Mouse (Mus musculus) neural tube, embryonic 14.5 days (tissue): ENCODE measurements around the gene Gale. TPM values are rescaled to one million over a fixed set of nuclear protein-coding genes. Genes with fewer than 3 reads are reported as not detected.
A peak's percentile ranks its signal among the peaks of the same experiment; 100 is the strongest.
"Not testable (repeated sequence)": the region's sequence is repeated elsewhere in the genome, so short reads cannot be mapped to it uniquely, and the experiment has no call there.

Experiments used
- ATAC-seq: fragments of 200-750 bp; cut with Nextera tagmentation; 2 replicates; pipeline ENCODE4 v1.8.0; 2017; ENCODE audit warnings: low read depth, mild to moderate bottlenecking, moderate TSS enrichment, moderate library complexity
- H3K27ac ChIP-seq: fragments of 300-500 bp; sonication (generic); 2 replicates; pipeline ENCODE4 v1.5.1; 2014; ENCODE audit warnings: low read depth, mild to moderate bottlenecking, control low read depth, low read length, moderate library complexity, mixed read lengths
- H3K27me3 ChIP-seq: fragments of 300-500 bp; sonication (generic); 2 replicates; pipeline ENCODE4 v1.6.1; 2014; ENCODE audit warnings: low read length; ENCODE audit not compliant: control insufficient read depth, insufficient read depth
- H3K36me3 ChIP-seq: fragments of 300-500 bp; sonication (generic); 2 replicates; pipeline ENCODE4 v1.6.1; 2014; ENCODE audit warnings: low read length, mixed read lengths; ENCODE audit not compliant: control insufficient read depth, insufficient read depth
- H3K4me1 ChIP-seq: fragments of 300-500 bp; sonication (generic); 2 replicates; pipeline ENCODE4 v1.6.1; 2014; ENCODE audit warnings: low read length; ENCODE audit not compliant: control insufficient read depth, insufficient read depth
- H3K4me2 ChIP-seq: fragments of 300-500 bp; sonication (generic); 2 replicates; pipeline ENCODE4 v1.6.1; 2014; ENCODE audit warnings: mild to moderate bottlenecking, low read depth, low read length, control low read depth
- H3K4me3 ChIP-seq: fragments of 300-500 bp; sonication (generic); 2 replicates; pipeline ENCODE4 v1.5.1; 2014; ENCODE audit warnings: low read depth, low read length, control low read depth, mixed read lengths
- H3K9ac ChIP-seq: fragments of 300-500 bp; sonication (generic); replicated peaks from 2 replicates; pipeline ENCODE4 v1.6.1; 2014; ENCODE audit warnings: low read depth, mild to moderate bottlenecking, control low read depth, low read length, mixed read lengths
- H3K9me3 ChIP-seq: fragments of 300-500 bp; sonication (generic); 2 replicates; pipeline ENCODE4 v1.6.1; 2016; ENCODE audit warnings: low read length; ENCODE audit not compliant: control insufficient read depth
- WGBS: fragments of 180-500 bp; shearing (Covaris S2); extraction: QIAGEN DNeasy Blood & Tissue Kit; methylation state at CpG from one replicate; pipeline ENCODE4 v1.1.7; 2014; 5-methylcytosine and 5-hydroxymethylcytosine counted together
- polyA plus RNA-seq: library from polyadenylated mRNA; unstranded; fragments of >200 nt; fragmentation: Nextera tagmentation; extraction: Ambion mirVana; gene quantifications from 2 replicates; pipeline ENCODE4 v1.2.1, GENCODE M21; 2014

Gene Gale
- polyA plus RNA-seq, 1 experiment from 2014 or later: 44.1 TPM

DNA sequence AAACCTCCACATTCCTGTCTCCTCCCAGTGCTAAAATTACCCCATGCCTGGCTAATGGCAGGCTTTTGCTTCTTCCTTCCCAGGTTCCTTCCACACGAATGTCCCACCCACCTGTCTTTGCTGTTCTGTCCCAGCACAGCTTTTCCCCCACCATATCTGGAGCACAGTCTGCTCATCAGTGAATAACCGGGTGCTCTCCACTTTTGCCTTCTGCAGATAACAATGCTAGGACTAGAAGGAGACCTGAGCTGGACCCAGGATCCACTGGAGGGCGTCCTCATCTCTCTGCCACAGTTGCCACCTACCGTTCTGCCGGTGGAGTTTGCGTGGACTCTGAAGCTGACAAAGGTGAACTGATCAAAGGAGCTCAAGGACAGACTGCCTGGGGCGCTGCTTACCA lies 24.7 kb upstream of the Gale start:
- 80% methylated on average over 7 of the region's 7 CpGs for WGBS
- Histone ChIP-seq H3K36me3 (peaks cover 12% of the 10 kb centered on the region), H3K27ac (no peak overlapping the region)

DNA sequence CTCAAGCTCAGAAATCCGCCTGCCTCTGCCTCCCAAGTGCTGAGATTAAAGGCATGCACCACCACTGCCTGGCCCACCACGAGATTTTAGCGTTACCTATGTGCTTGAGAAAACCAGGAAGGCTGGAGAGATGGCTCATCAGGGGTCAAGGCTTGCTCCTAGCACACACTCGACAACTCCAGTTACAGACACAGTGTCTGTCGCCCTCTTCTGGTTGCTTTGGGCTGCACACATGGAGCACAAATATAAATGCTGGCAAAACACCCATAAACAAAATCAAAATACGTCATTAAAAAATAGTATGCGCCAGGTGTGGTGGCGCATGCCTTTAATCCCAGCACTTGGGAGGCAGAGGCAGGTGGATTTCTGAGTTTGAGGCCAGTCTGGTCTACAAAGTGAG lies 22.5 kb upstream of the Gale start:
- not testable (repeated sequence) for H3K27ac ChIP-seq, H3K36me3 ChIP-seq, H3K9me3 ChIP-seq, H3K9ac ChIP-seq, H3K27me3 ChIP-seq, ATAC-seq, H3K4me2 ChIP-seq, H3K4me3 ChIP-seq, H3K4me1 ChIP-seq
- 83% methylated on average over 8 of the region's 8 CpGs for whole genome bisulfite sequencing

More for the DNA sequence above, 24.7 kb upstream of the Gale start:
- Histone ChIP-seq H3K4me1 (no peaks in the 10 kb centered on the region), H3K4me3 (no peak overlapping the region), H3K4me2 (no peak overlapping the region), H3K27me3 (no peaks in the 10 kb centered on the region), H3K9ac (no peak overlapping the region), H3K9me3 (no peaks in the 10 kb centered on the region)
- ATAC-seq: no peak

DNA sequence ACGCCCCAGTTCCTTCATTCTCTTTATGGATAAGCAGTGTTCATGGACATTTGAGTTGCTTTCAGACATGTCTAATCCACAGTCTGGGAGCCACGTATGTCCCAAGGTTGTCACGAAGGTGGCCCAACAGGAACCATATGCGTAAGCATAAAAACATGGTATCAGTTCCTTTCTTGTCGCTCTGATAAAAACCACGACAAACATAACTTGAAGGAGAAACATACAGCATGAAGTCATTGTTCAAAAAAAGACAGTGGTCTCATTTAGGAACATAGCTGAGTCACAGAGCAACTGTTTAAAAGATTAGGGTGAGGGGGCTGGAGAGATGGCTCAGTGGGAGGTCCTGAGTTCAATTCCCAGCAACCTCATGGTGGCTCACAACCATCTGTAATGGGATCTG lies 21.3 kb upstream of the Gale start:
- Histone ChIP-seq H3K27ac (no peak overlapping the region), H3K9me3 (no peaks in the 10 kb centered on the region), H3K27me3 (no peaks in the 10 kb centered on the region), H3K4me3 (no peak overlapping the region), H3K9ac (no peak overlapping the region), H3K36me3 (peaks cover 8% of the 10 kb centered on the region), H3K4me1 (no peaks in the 10 kb centered on the region), H3K4me2 (no peak overlapping the region)
- 93% methylated on average over 6 of the region's 6 CpGs for WGBS
- no peak for ATAC-seq

DNA sequence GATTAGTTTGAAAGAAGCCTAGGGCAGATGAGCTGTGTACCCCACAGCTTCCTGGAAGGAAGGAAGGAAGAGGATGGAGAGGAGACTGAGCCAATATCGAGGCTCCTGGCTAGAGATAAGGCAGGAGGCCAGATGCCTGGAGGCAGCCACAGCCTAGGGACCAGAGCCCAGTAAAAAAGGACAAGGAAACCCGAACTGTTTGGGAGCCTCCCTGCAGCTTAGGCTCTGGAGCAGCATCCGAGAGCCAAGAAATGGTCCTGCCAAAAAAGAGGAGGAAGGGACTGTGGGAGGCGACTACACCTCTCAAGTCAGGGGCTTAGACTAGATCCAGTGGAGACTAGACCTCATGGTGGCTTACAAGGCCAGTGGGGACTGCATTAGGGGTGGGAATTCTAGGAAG lies 20.1 kb upstream of the Gale start:
- H3K4me1 ChIP-seq: 0 out of 2 replicates have a peak, but pooled peaks cover 4% of the 10 kb centered on the region
- no peak overlapping the region for H3K9ac ChIP-seq
- H3K36me3 ChIP-seq: peaks cover 5% of the 10 kb centered on the region; the same call in 1 of the 2 replicates
- H3K4me3 ChIP-seq: no peak overlapping the region
- no peak for ATAC-seq
- no peaks in the 10 kb centered on the region for H3K27me3 ChIP-seq
- H3K27ac ChIP-seq: no peak overlapping the region
- H3K9me3 ChIP-seq: no peaks in the 10 kb centered on the region
- no peak overlapping the region for H3K4me2 ChIP-seq
- 68% methylated on average over 4 of the region's 4 CpGs for WGBS

DNA sequence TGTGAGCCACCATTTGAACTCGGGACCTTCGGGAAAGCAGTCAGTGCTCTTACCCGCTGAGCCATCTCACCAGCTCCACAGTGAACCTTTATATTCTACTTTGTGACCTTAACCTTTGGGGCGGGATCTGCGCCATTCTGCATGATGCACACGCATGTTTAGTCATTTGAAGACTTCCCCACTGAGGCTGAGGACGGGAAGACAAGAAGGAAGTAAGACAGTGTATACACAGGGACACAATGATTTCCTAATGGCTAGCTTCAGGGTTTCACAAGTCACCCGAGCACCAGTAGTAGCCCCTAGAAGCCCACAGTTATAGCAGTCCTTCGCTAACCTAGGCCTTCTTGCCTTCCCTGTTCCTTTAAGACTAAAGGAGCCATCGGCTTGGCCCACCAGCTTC lies 17.8 kb upstream of the Gale start:
- 73% methylated on average over 10 of the region's 10 CpGs for WGBS

DNA sequence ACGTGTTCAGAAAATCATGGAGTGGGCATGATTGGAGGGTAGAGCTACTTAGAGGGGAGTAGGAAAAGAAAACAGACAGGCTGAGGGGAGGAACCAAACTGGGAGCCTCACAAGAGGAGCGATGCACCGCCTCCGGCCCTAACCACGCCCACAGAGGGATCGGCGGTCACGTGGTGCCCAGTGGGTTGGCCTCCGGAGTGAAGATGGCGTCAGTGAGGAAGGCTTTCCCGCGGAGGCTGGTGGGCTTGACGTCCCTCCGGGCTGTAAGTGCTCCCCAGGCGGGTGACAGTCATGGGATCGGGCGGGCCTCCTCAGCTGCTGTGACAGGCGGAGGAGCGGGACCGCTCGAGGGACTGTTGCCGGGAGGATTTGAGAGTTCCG lies 17.3 kb upstream of the Gale start, which contains the start of gene Hmgcl:
Gene Hmgcl, plus strand, starts transcription at position 171 of the 381 bp plus-strand sequence.
- no peaks in the 10 kb centered on the region for H3K27me3 ChIP-seq
- under 1% methylated on average over 23 of the region's 23 CpGs for WGBS
- peak within 1 kb of the TSS; percentile 81 for H3K4me2 ChIP-seq
- H3K36me3 ChIP-seq: 0 out of 2 replicates have a peak, but pooled peaks cover 3% of the 10 kb centered on the region
- peak; percentile 91 for ATAC-seq
- H3K27ac ChIP-seq: peak within 1 kb of the TSS; percentile 74; the same call in 1 of the 2 replicates
- H3K4me1 ChIP-seq: 0 out of 2 replicates have a peak, but pooled peaks cover 4% of the 10 kb centered on the region
- peak within 1 kb of the TSS; percentile 78 for H3K4me3 ChIP-seq
- no peaks in the 10 kb centered on the region for H3K9me3 ChIP-seq
- H3K9ac ChIP-seq: peak within 1 kb of the TSS; percentile 75

More for the DNA sequence above, 17.8 kb upstream of the Gale start:
- ATAC-seq: peak; percentile 42
- Histone ChIP-seq H3K4me3 (peak overlapping the region; percentile 78), H3K9me3 (no peaks in the 10 kb centered on the region), H3K27ac (peak overlapping the region; percentile 34; the same call in 1 of the 2 replicates), H3K4me1 (0 out of 2 replicates have a peak, but pooled peaks cover 4% of the 10 kb centered on the region), H3K36me3 (no peaks in the 10 kb centered on the region), H3K4me2 (peak overlapping the region; percentile 81), H3K9ac (no peak overlapping the region), H3K27me3 (no peaks in the 10 kb centered on the region)

DNA sequence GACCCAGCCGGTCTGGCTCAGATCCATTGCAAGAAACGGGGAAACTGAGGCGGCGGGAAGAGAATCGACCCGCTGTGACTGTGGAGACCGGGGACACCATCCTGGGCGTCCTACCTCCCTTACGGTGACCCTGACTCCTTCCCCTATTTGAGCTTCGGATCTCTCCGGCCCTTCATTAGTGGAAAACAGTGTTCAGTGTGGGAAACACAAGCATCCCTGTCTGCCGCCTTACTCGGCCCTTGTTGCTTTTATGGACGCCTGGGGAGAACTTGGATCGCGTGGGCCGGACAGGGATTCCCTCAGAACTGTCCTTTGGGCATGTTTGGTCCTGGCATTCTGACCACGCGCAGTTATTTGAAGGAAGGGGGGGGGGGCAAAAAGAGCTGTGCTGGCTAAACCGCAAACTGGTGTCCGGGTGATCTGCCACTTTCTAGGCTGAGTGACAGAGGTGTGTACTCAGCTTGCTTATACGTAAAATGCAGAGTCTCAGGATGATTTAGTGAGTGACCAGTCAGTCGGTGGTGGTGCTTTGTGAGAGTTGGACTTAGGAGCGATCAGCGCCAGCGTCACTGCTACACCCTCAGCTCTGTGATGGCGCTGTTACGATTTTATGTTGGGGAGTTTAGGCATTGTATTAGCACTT lies 16.7 kb upstream of the Gale start:
- Histone ChIP-seq H3K27ac (peak overlapping the region; percentile 74; the same call in 1 of the 2 replicates), H3K9me3 (no peaks in the 10 kb centered on the region), H3K4me3 (peak overlapping the region; percentile 78), H3K9ac (peak overlapping the region; percentile 75), H3K4me1 (0 out of 2 replicates have a peak, but pooled peaks cover 4% of the 10 kb centered on the region), H3K36me3 (0 out of 2 replicates have a peak, but pooled peaks cover 3% of the 10 kb centered on the region), H3K4me2 (peak overlapping the region; percentile 81), H3K27me3 (no peaks in the 10 kb centered on the region)
- peak; percentile 47 for ATAC-seq
- WGBS: under 1% methylated on average over 28 of the region's 28 CpGs

DNA sequence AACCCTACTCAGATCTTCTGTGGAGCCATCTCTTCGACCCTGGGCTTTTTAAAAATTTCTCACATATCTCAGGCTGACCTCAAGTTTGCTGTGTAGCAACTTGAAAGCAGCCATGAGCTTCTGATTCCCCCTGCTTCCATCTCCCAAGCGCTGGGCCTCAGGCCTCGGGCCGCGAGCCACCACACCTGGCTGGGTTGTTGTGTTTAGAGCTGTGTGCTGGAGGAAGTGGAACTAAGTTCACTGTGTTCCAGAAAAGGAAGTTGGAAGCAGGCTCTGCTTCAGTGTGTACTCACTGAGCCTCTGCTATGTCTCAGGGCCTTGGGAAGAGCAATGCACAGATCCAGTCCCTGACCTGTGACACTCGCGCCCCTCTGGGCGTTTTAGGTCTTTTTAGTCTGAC lies 15.4 kb upstream of the Gale start:
- Histone ChIP-seq H3K4me1 (0 out of 2 replicates have a peak, but pooled peaks cover 4% of the 10 kb centered on the region), H3K27me3 (no peaks in the 10 kb centered on the region), H3K4me3 (no peak overlapping the region), H3K36me3 (0 out of 2 replicates have a peak, but pooled peaks cover 3% of the 10 kb centered on the region), H3K27ac (no peak overlapping the region), H3K9me3 (no peaks in the 10 kb centered on the region), H3K9ac (no peak overlapping the region; the same call in 1 of the 2 replicates), H3K4me2 (no peak overlapping the region)
- no peak for ATAC-seq
- 96% methylated on average over 8 of the region's 8 CpGs for WGBS

DNA sequence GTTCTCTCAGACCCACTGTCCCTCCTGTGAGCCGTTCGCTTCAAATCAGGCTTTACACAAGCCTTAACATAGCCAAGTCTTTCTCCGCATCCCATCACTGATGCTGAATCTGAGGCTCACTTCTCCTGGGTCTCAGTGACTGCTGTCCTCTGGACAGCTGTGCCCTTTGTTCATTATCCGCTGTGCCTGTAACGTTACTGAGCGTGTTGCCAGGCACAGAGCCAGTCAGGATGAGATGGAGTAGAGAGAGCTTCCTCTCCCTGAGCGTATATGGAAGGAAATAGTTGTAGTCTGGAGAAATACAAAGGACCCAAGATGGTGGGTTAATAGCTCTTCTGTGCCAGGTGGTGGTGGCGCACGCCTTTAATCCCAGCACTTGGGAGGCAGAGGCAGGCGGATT lies 14.1 kb upstream of the Gale start:
- no peak overlapping the region for H3K27ac ChIP-seq
- H3K4me1 ChIP-seq: 0 out of 2 replicates have a peak, but pooled peaks cover 4% of the 10 kb centered on the region
- H3K9me3 ChIP-seq: no peaks in the 10 kb centered on the region
- no peaks in the 10 kb centered on the region for H3K27me3 ChIP-seq
- WGBS: 83% methylated on average over 10 of the region's 10 CpGs
- no peak overlapping the region for H3K9ac ChIP-seq
- H3K36me3 ChIP-seq: 0 out of 2 replicates have a peak, but pooled peaks cover 3% of the 10 kb centered on the region
- no peak overlapping the region for H3K4me3 ChIP-seq
- no peak for ATAC-seq
- H3K4me2 ChIP-seq: no peak overlapping the region
